Mouse (Mus musculus): ENCODE data around the gene Wbp2nl. TPM values are rescaled to one million over a fixed set of nuclear protein-coding genes. Genes with fewer than 3 reads are reported as not detected.
"Not testable (repeated sequence)": the region's sequence is repeated elsewhere in the genome, so short reads cannot be mapped to it uniquely, and the experiment has no call there.

Wbp2nl gene
- total RNA-seq, 2 experiments from 2014 or later, result 0.34 to 0.37 TPM

GRCm38 (mm10) chr15:82347852-82348251 is 49.1 kb downstream of the Wbp2nl start:
- DNase-seq (ENCODE audit: low spot score in 2 of 2), result no peak

GRCm38 (mm10) chr15:82348258-82348998 is 49.7 kb downstream of the Wbp2nl start:
- DNase-seq (ENCODE audit: low spot score in 2 of 2), result no peak

- no peak for DNase-seq (ENCODE audit: low spot score in 2 of 2)
Measured at GRCm38 (mm10) chr15:82348999-82349341, 50.2 kb downstream of the Wbp2nl start.

GRCm38 (mm10) chr15:82350349-82350748 is 51.6 kb downstream of the Wbp2nl start:
- no peak for DNase-seq (ENCODE audit: low spot score in 2 of 2)

DNA sequence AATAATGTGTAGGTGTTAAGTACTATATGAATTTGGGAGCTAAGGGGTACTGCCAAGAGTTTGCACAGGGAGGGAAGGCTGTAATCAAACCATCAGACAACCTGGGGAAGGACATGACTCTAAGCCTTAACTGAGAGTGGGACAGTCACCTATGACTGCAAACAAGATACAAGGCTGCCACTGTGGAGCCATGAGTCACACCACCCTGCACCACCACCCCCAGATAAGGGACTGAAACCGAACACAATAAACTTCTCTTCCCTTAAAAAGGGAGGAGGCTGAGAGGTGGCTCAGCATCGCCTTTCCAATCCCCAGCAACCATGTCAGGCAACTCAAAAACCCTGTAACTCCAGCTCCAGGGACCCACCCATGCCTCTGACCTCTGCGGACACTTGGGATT is 52.7 kb downstream of the Wbp2nl start:
- DNase-seq (ENCODE audit: low spot score in 2 of 2), result no peak

- DNase-seq (ENCODE audit: low spot score in 2 of 2), result no peak
Measured at GRCm38 (mm10) chr15:82353078-82353744, 54.5 kb downstream of the Wbp2nl start.

DNA sequence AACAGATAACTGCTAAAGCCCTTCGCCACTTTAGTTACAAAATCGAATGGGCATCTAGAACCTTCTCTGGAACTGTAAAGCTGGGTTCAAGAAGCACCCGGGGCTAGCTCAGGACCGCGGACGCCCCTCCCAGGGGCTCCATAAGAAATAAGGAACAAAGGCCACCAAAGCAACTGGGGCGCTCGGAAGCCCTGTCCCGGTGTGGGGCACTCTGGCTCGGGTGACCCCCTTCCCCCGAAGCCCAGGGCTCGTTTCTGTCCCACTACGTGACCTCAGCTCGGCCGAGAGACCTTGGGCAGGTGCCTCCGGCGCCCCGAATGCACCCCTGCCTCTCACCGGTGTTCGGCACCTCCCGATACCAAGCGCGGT is 55.0 kb downstream of the Wbp2nl start:
- no peak for DNase-seq (ENCODE audit: low spot score in 2 of 2)

- DNase-seq (ENCODE audit: low spot score in 2 of 2), result peak; percentile 89 to 95
Measured at GRCm38 (mm10) chr15:82354126-82354945, 55.6 kb downstream of the Wbp2nl start, which contains the start of gene Ndufa6. Gene Ndufa6, minus strand, starts transcription at chr15:82354322.

- DNase-seq (ENCODE audit: low spot score in 2 of 2), result no peak
Measured at GRCm38 (mm10) chr15:82358431-82359260, 59.9 kb downstream of the Wbp2nl start.

GRCm38 (mm10) chr15:82361459-82362018 is 62.8 kb downstream of the Wbp2nl start:
- DNase-seq (ENCODE audit: low spot score in 2 of 2), result peak in 1 of 2 experiments; percentile 3

GRCm38 (mm10) chr15:82362234-82362633 is 63.5 kb downstream of the Wbp2nl start:
- DNase-seq (ENCODE audit: low spot score in 2 of 2), result no peak

GRCm38 (mm10) chr15:82363801-82364200 is 65.0 kb downstream of the Wbp2nl start:
- not testable (repeated sequence) for DNase-seq (ENCODE audit: low spot score in 2 of 2)

Other genes starting within 250 kb of the Wbp2nl start
- not detected for gene 4930407I10Rik, start 239.8 kb upstream of the Wbp2nl start, total RNA-seq (2021)
- gene Mei1, start 229.0 kb upstream of the Wbp2nl start, total RNA-seq (2021), result 1 to 10 TPM; 3.5 to 3.8 TPM
- gene Ccdc134, start 171.0 kb upstream of the Wbp2nl start, total RNA-seq (2021), result 10 to 100 TPM; 11.1 to 11.3 TPM
- gene Srebf2, start 151.8 kb upstream of the Wbp2nl start, total RNA-seq (2021), result 10 to 100 TPM; 54.6 to 71.7 TPM
- gene Shisa8, start 86.1 kb upstream of the Wbp2nl start, total RNA-seq (2021), result under 1 TPM; 0.70 to 0.79 TPM
- 1 to 10 TPM in 1 of 2 experiments, under 1 TPM in 1; 0.65 to 1.5 TPM for gene Tnfrsf13c, start 74.6 kb upstream of the Wbp2nl start, total RNA-seq (2021)
- 10 to 100 TPM; 12.8 to 16.8 TPM for gene Cenpm, start 54.2 kb upstream of the Wbp2nl start, total RNA-seq (2021)
- gene 1500009C09Rik, start 46.6 kb upstream of the Wbp2nl start, total RNA-seq (2021), result under 1 TPM; 0.40 to 0.56 TPM
- 10 to 100 TPM; 13.3 to 17.7 TPM for gene Sept3, start 24.1 kb upstream of the Wbp2nl start, total RNA-seq (2021)
- gene Naga, start 40.0 kb downstream of the Wbp2nl start, total RNA-seq (2021), result 10 to 100 TPM; 82.6 to 96.8 TPM
- 1 to 10 TPM; 4.7 to 5.1 TPM for gene Pheta2, start 40.0 kb downstream of the Wbp2nl start, total RNA-seq (2021)
- 100 to 1,000 TPM; 125 to 127 TPM for gene Smdt1, start 40.0 kb downstream of the Wbp2nl start, total RNA-seq (2021)
- gene Ndufa6, start 55.4 kb downstream of the Wbp2nl start, total RNA-seq (2021), result 100 to 1,000 TPM; 406 to 421 TPM
- 10 to 100 TPM; 52.1 to 52.6 TPM for gene Cyp2d22, start 81.3 kb downstream of the Wbp2nl start, total RNA-seq (2021)
- under 1 TPM in 1 of 2 experiments, not detected in 1; 0.20 TPM for gene Cyp2d11, start 95.1 kb downstream of the Wbp2nl start, total RNA-seq (2021)
- 10 to 100 TPM in 1 of 2 experiments, 1 to 10 TPM in 1; 1.1 to 24.9 TPM for gene Cyp2d10, start 108.2 kb downstream of the Wbp2nl start, total RNA-seq (2021)
- 1 to 10 TPM in 1 of 2 experiments, under 1 TPM in 1; 0.62 to 8.5 TPM for gene Cyp2d9, start 134.5 kb downstream of the Wbp2nl start, total RNA-seq (2021)